Mouse (Mus musculus): ENCODE results near the gene Lmo7.

Gene Lmo7

GRCm38 (mm10) chr14:101946711-101947516 is 217.2 kb downstream of the Lmo7 start:
- DNase-seq (ENCODE audit: low read depth, low spot score): peak; percentile 40

DNA sequence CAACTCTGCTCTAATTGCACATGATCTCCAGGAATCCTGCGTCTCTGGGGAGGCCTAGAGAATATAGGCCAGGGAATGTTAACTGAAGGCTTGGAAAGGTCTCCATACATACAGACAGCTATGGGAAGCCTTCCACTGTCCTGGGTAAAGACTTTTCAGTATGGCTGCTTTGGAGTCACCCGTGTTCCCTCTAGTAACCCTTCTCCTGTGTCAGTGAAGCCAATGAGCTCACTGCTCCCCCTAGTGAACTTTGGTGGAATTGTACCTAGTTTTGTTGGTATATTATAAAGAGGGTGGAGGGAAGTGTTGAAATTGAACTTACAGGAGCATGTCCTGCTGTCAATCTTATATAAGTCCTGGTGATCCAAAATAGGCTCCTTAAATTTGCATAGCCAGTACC is 219.4 kb downstream of the Lmo7 start:
- DNase-seq (ENCODE audit: low read depth, low spot score): peak; percentile 72

- DNase-seq (ENCODE audit: low read depth, low spot score): no peak
Measured at GRCm38 (mm10) chr14:101951107-101951506, 221.3 kb downstream of the Lmo7 start.

GRCm38 (mm10) chr14:101953793-101954468 is 224.2 kb downstream of the Lmo7 start:
- no peak for DNase-seq (ENCODE audit: low read depth, low spot score)

GRCm38 (mm10) chr14:101964381-101964780 is 234.6 kb downstream of the Lmo7 start:
- DNase-seq (ENCODE audit: low read depth, low spot score): no peak

- no peak for DNase-seq (ENCODE audit: low read depth, low spot score)
Measured at GRCm38 (mm10) chr14:101964956-101965355, 235.2 kb downstream of the Lmo7 start.

DNA sequence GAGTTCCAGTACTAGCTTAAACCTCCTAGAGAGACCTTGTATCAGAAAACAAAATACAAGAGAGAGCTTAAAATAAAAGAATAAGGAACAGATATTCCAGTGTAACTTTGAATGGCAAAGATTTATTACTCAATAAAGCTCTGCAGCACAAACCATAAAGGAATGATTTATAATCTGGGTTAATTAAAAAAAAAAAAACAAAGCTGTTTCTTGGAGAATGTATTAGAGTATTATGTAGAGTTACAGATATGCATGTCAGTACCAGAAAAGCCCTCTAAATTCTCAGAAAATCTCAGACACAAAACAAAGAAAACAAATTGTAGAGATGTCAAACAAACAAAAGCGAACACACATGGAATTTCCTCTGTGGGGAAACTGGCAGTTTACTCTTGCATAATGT is 243.0 kb downstream of the Lmo7 start:
- no peak for DNase-seq (ENCODE audit: low read depth, low spot score)

GRCm38 (mm10) chr14:101973171-101973570 is 243.4 kb downstream of the Lmo7 start:
- DNase-seq (ENCODE audit: low read depth, low spot score): no peak

- no peak for DNase-seq (ENCODE audit: low read depth, low spot score)
Measured at GRCm38 (mm10) chr14:101976021-101976685, 246.4 kb downstream of the Lmo7 start.
